Mouse (Mus musculus) thymus, adult 2 months (tissue): Measurements from ENCODE around the gene Gm17387.

Experiments
- CTCF ChIP-seq: fragments of 200-500 bp; IDR thresholded peaks from 2 replicates; pipeline ENCODE4 v1.5.1; 2012; ENCODE audit warnings: mild to moderate bottlenecking, control low read depth, low read length, moderate library complexity, borderline replicate concordance; ENCODE audit not compliant: control insufficient read depth, poor library complexity, insufficient read depth; ENCODE audit errors: extremely low read depth
- POLR2A ChIP-seq: fragments of 200-500 bp; IDR thresholded peaks from 2 replicates; pipeline ENCODE4 v1.6.1; 2012; ENCODE audit warnings: mild to moderate bottlenecking, low read length, control low read depth, moderate library complexity; ENCODE audit not compliant: control insufficient read depth, poor library complexity, insufficient read depth; ENCODE audit errors: extremely low read depth

GRCm38 (mm10) chr7:141072017-141072745 lies 43.2 kb downstream of the Gm17387 start:
- TF ChIP-seq POLR2A (no peak), CTCF (peak; percentile 97)
